Mouse (Mus musculus) intestine, embryonic 14.5 days (tissue): ENCODE measurements at regions not wholly inside any gene's neighbourhood (a gene's known extent, or its start where the extent isn't known, plus 50 kb on each side); places are given as distances from the start of the nearest gene placed in this dataset.

Experiments used
- ATAC-seq: fragments of 200-750 bp; cut with Nextera tagmentation; replicated peaks from 2 replicates; pipeline ENCODE4 v1.8.0; 2017; ENCODE audit warnings: low read depth, moderate number of reproducible peaks, moderate TSS enrichment, moderate library complexity; ENCODE audit not compliant: low FRiP score, low TSS enrichment
- DNase-seq: peaks from one replicate; pipeline ENCODE4 v3.0.0-alpha.2; 2018; ENCODE audit warnings: low spot score
- H3K27ac ChIP-seq: fragments of 300-500 bp; sonication (generic); 2 replicates; pipeline ENCODE4 v1.5.1; 2014; ENCODE audit warnings: low read depth, mild to moderate bottlenecking, control low read depth
- H3K27me3 ChIP-seq: fragments of 300-500 bp; sonication (generic); replicated peaks from 2 replicates; pipeline ENCODE4 v1.6.1; 2014; ENCODE audit warnings: low read length, control low read depth; ENCODE audit not compliant: control insufficient read depth, insufficient read depth
- H3K36me3 ChIP-seq: fragments of 300-500 bp; sonication (generic); 2 replicates; pipeline ENCODE4 v1.6.1; 2014; ENCODE audit warnings: low read length, control low read depth; ENCODE audit not compliant: control insufficient read depth, insufficient read depth
- H3K4me1 ChIP-seq: fragments of 300-500 bp; sonication (generic); replicated peaks from 2 replicates; pipeline ENCODE4 v1.6.1; 2014; ENCODE audit warnings: low read length, control low read depth, mixed read lengths; ENCODE audit not compliant: control insufficient read depth, insufficient read depth
- H3K4me2 ChIP-seq: fragments of 300-500 bp; sonication (generic); 2 replicates; pipeline ENCODE4 v1.6.1; 2014; ENCODE audit warnings: low read length
- H3K4me3 ChIP-seq: fragments of 300-500 bp; sonication (generic); 2 replicates; pipeline ENCODE4 v1.5.1; 2014; ENCODE audit warnings: low read depth, low read length, control low read depth, mixed read lengths
- H3K9ac ChIP-seq: fragments of 300-500 bp; sonication (generic); 2 replicates; pipeline ENCODE4 v1.6.1; 2014; ENCODE audit warnings: mild to moderate bottlenecking, low read length
- H3K9me3 ChIP-seq: fragments of 300-500 bp; sonication (generic); 2 replicates; pipeline ENCODE4 v1.6.1; 2016; ENCODE audit warnings: low read length, control low read depth; ENCODE audit not compliant: control insufficient read depth
- WGBS: fragments of 180-500 bp; shearing (Covaris S2); extraction: QIAGEN DNeasy Blood & Tissue Kit; methylation state at CpG from one replicate; pipeline ENCODE4 v1.1.7; 2014; 5-methylcytosine and 5-hydroxymethylcytosine counted together

- no peak overlapping the region for H3K9ac ChIP-seq
- no peaks in the 10 kb centered on the region for H3K36me3 ChIP-seq
- H3K27ac ChIP-seq = no peak overlapping the region
- H3K4me3 ChIP-seq = no peak overlapping the region
- DNase-seq = no peak
- no peaks in the 10 kb centered on the region for H3K27me3 ChIP-seq
- no peak for ATAC-seq
- 82% methylated on average over 7 of the region's 7 CpGs for WGBS
- H3K4me1 ChIP-seq = no peaks in the 10 kb centered on the region
- no peaks in the 10 kb centered on the region for H3K9me3 ChIP-seq
- H3K4me2 ChIP-seq = no peak overlapping the region
These were observed 124.7 kb downstream of the Qpct start for GRCm38 (mm10) chr17:79176356-79176755.

DNA sequence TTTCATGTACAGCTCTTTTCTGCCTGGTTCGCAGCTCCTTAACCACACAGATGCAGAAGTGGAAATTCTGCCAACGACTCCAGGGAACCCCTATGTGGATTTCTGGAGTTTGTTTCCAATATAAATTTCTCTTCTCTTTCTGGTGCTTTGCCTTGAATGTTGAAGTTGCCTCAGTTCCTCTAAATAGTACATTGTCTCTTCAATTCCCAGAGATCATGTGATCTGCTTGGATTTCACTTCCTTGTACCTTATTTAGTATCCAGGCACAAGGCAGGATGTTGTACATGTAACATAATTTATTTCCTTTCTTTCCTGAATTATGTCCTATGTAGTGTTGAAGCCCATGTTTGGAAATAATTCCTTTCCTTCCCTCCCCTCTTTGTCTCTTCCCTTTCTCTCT is 123.7 kb downstream of the Qpct start:
- Histone ChIP-seq H3K9ac (no peak overlapping the region), H3K36me3 (no peaks in the 10 kb centered on the region), H3K27ac (no peak overlapping the region), H3K9me3 (no peaks in the 10 kb centered on the region), H3K4me3 (no peak overlapping the region), H3K27me3 (no peaks in the 10 kb centered on the region), H3K4me2 (no peak overlapping the region), H3K4me1 (no peaks in the 10 kb centered on the region)
- DNase-seq (no peak), ATAC-seq (no peak)
- WGBS = 67% methylated on average over 2 of the region's 2 CpGs

DNA sequence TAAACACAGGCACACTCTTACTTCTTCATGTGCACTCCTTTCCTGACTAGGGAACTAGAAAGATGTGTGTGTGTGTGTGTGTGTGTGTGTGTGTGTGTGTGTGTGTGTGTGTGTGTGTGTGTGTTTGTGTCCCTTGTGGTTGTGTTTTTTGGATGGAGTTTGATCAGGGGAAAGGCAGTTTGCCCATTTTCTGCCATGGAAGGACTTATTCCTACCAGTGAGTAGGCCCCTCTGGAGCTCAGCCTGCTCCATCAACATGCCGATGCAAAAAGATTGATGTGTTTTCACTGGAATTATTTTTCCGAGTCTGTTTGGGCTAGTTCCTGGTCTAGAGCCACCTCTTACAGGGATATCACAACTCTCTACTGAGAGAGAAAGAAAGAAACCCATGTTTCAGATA is 120.6 kb downstream of the Qpct start:
- Histone ChIP-seq H3K27ac (no peak overlapping the region), H3K4me1 (no peaks in the 10 kb centered on the region), H3K9ac (no peak overlapping the region), H3K9me3 (no peaks in the 10 kb centered on the region), H3K4me2 (no peak overlapping the region), H3K27me3 (no peaks in the 10 kb centered on the region), H3K4me3 (no peak overlapping the region), H3K36me3 (no peaks in the 10 kb centered on the region)
- DNase-seq (no peak), ATAC-seq (no peak)
- 37% methylated on average over 2 of the region's 2 CpGs for WGBS

- H3K27ac ChIP-seq = no peak overlapping the region
- H3K4me1 ChIP-seq = no peaks in the 10 kb centered on the region
- no peak overlapping the region for H3K9ac ChIP-seq
- ATAC-seq = no peak
- H3K9me3 ChIP-seq = no peaks in the 10 kb centered on the region
- H3K4me3 ChIP-seq = no peak overlapping the region
- WGBS = 59% methylated on average over 4 of the region's 4 CpGs
- DNase-seq = no peak
- H3K4me2 ChIP-seq = no peak overlapping the region
- H3K36me3 ChIP-seq = no peaks in the 10 kb centered on the region
- H3K27me3 ChIP-seq = no peaks in the 10 kb centered on the region
These were observed 119.0 kb downstream of the Qpct start for GRCm38 (mm10) chr17:79170690-79171089.

GRCm38 (mm10) chr17:79167198-79167597 is 115.5 kb downstream of the Qpct start:
- Histone ChIP-seq H3K4me3 (no peak overlapping the region), H3K9ac (no peak overlapping the region), H3K27ac (no peak overlapping the region), H3K4me1 (no peaks in the 10 kb centered on the region), H3K4me2 (no peak overlapping the region), H3K27me3 (no peaks in the 10 kb centered on the region), H3K36me3 (no peaks in the 10 kb centered on the region), H3K9me3 (no peaks in the 10 kb centered on the region)
- ATAC-seq = no peak
- WGBS = 86% methylated on average over 6 of the region's 6 CpGs
- DNase-seq = no peak

GRCm38 (mm10) chr17:79164874-79165553 is 113.3 kb downstream of the Qpct start:
- DNase-seq (no peak), ATAC-seq (no peak)
- no peak overlapping the region for H3K4me3 ChIP-seq
- no peak overlapping the region for H3K27ac ChIP-seq
- H3K9me3 ChIP-seq = no peaks in the 10 kb centered on the region
- H3K4me2 ChIP-seq = no peak overlapping the region
- 50% methylated on average over 5 of the region's 5 CpGs for WGBS
- no peaks in the 10 kb centered on the region for H3K36me3 ChIP-seq
- no peak overlapping the region for H3K9ac ChIP-seq
- no peaks in the 10 kb centered on the region for H3K4me1 ChIP-seq
- H3K27me3 ChIP-seq = no peaks in the 10 kb centered on the region

DNA sequence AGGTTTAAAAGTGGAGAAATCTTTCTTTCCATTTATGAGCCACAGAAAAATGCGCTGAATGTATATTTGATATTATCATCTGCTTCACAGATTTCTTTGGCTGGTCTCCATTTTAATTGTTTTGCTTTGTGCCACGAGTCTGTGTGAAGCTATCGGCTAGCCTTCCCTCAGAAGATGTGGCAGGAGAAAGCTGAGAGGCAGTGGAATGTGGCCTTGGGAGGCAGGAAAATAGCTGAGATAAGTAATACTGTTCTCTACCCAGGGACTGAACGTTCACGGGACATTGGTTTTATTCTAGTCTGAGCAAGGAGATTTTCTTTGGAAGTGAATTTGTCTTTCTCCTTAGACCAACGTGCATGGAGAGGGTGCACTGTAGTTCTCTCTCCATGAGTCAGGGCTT is 112.3 kb downstream of the Qpct start:
- DNase-seq = no peak

DNA sequence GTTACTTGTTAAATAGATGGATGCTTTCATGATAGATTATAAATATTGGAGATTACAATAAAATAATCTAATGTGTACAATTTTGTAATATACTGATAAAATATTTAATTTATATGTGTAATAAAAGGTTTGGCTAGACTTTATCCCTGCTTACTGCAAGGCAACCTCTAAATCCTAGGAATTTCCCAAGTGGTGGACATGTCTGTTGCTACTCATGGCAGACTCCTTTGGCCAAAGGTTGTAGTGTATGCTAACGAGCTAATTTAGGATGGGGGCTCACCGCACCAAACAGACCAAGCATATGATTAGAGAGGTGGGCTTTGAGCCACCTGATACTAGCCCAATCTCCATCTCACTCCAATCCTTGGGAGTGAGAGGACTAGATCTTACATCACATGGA is 102.4 kb downstream of the Qpct start:
- Histone ChIP-seq H3K4me3 (no peak overlapping the region), H3K36me3 (no peaks in the 10 kb centered on the region), H3K9me3 (no peaks in the 10 kb centered on the region), H3K9ac (no peak overlapping the region), H3K4me1 (no peaks in the 10 kb centered on the region), H3K4me2 (no peak overlapping the region), H3K27me3 (no peaks in the 10 kb centered on the region), H3K27ac (no peak overlapping the region)
- DNase-seq = no peak
- WGBS = 88% methylated on average over 2 of the region's 2 CpGs
- no peak for ATAC-seq

More for the DNA sequence above, 112.3 kb downstream of the Qpct start:
- 71% methylated on average over 6 of the region's 6 CpGs for WGBS
- H3K27ac ChIP-seq = no peak overlapping the region
- no peaks in the 10 kb centered on the region for H3K4me1 ChIP-seq
- H3K4me2 ChIP-seq = no peak overlapping the region
- H3K36me3 ChIP-seq = no peaks in the 10 kb centered on the region
- H3K4me3 ChIP-seq = no peak overlapping the region
- no peaks in the 10 kb centered on the region for H3K9me3 ChIP-seq
- H3K27me3 ChIP-seq = no peaks in the 10 kb centered on the region
- no peak overlapping the region for H3K9ac ChIP-seq
- ATAC-seq = no peak

DNA sequence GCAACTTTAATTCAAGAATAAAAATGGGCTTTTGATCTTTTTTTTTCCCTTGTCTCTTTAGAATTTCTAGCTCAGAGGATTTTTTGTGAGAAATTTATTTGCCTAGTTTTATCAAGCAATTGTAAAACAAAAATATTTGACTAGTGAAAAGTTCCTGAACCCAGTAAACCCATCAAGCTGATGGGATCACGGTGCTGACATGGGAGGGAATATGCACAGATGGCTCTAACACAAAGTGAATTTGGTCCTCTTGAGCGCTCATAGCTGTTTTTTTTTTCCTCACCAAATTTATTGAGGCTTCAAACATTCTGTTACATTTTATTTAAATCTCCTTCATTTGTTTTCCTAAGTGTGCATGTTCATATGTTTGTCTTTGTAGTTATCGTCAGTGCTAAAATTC is 101.1 kb downstream of the Qpct start:
- Histone ChIP-seq H3K9me3 (no peaks in the 10 kb centered on the region), H3K9ac (no peak overlapping the region), H3K4me3 (no peak overlapping the region), H3K27me3 (no peaks in the 10 kb centered on the region), H3K4me2 (no peak overlapping the region), H3K4me1 (no peaks in the 10 kb centered on the region), H3K27ac (no peak overlapping the region), H3K36me3 (no peaks in the 10 kb centered on the region)
- ATAC-seq (no peak), DNase-seq (no peak)
- WGBS = 75% methylated on average over 3 of the region's 3 CpGs
